Mouse (Mus musculus): Measurements from ENCODE around the gene Ufsp2. TPM values are rescaled to one million over a fixed set of nuclear protein-coding genes. Genes with fewer than 3 reads are reported as not detected.

The Ufsp2 gene
- total RNA-seq, 2 experiments from 2014 or later: 48.8 to 49.1 TPM

GRCm38 (mm10) chr8:46022203-46022602 lies 46.9 kb downstream of the Ufsp2 start:
- no peak for DNase-seq

- no peak for DNase-seq
These were observed 47.4 kb downstream of the Ufsp2 start for GRCm38 (mm10) chr8:46022758-46023157.

DNA sequence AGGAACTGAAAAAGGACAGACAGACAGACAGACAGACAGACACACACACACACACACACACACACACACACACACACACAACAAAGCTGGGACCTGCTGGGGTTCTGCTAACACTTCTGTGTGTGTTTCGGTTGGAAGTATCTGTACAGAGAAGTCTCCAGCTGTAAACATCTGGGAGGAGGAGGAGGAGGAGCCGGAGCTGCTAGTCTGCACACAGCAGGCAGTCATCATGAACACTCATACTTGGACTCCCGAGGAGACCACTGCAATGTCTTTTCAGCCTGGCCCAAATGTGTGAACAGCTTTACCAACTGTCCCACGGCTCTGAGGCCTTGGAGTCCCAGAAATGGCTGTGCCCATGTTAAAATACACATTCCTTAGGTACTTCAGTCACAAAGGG lies 49.1 kb downstream of the Ufsp2 start:
- no peak for DNase-seq

DNA sequence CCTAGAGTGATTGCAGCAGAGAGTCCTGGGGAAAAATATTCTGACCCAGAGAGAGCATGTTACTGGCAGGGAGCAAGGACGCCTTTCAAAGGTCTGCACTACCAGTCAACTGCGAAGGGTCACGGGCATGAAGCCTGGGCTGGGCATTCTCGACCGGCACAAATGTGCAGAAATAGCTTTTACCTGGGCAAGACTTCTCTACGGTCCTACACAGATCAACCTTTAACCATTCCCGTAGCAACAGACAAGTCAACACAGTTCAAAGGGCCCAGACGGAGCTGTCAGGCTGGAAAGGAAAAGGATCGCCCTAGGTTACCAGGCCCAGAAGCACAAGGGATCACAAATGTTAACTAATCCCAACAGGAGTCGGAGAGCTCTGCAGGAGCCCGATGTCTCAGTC lies 60.9 kb downstream of the Ufsp2 start:
- DNase-seq: no peak

DNA sequence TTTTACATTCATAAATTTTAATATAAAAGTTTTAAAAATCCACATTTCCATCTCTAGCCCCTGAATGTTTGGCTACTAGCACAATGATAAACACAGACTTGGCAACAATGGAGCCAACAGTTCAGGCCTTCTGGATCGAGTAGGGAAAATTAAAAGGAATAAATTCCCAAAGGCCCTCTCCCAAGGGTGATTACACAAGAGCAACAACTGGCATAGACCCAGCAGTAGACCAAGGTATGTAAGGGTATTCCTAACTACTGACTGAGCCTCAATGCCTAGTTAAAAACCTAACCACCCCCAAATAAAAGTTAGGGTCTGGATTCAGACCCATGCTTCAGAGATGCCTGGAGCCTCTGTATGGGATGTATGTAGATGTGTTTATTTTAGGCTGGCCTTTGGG lies 64.3 kb downstream of the Ufsp2 start:
- no peak for DNase-seq

DNA sequence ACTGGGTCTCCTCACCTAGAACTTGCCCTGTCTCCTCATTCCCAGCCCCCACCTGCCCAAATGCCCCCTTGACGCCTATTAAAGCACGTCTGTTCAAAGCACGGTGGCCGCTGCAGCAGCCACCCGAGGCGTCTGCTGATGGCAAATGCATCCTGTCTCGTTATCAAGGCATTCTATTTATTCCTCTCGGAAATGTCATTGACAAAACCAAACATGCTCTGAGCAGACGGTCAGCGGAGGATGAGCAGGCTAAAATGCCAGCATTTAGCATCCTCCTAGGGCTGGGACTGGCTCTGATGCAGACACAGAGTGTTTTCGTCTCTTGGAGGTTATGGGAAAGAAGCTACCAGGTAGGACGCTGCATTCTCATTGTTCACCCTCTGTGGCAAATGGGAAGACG lies 64.9 kb downstream of the Ufsp2 start:
- DNase-seq: peak; percentile 24 to 26

Other genes with a start within 250 kb of the Ufsp2 start
- gene Pdlim3, start 90.1 kb upstream of the Ufsp2 start, total RNA-seq (2021): 1 to 10 TPM; 1.1 to 1.4 TPM
- gene Ccdc110, start 40.9 kb upstream of the Ufsp2 start, total RNA-seq (2021): under 1 TPM; 0.56 to 0.92 TPM
- 1 to 10 TPM; 2.6 to 3.8 TPM for gene 1700029J07Rik, start 276 bp upstream of the Ufsp2 start, total RNA-seq (2021)
- under 1 TPM; 0.42 to 0.53 TPM for gene Lrp2bp, start 23.8 kb downstream of the Ufsp2 start, total RNA-seq (2021)
- gene Ankrd37, start 30.2 kb downstream of the Ufsp2 start, total RNA-seq (2021): 1 to 10 TPM; 6.6 to 7.2 TPM
- 10 to 100 TPM; 23.8 to 24.6 TPM for gene Cfap97, start 176.2 kb downstream of the Ufsp2 start, total RNA-seq (2021)
- 10 to 100 TPM; 44.4 to 45.6 TPM for gene Snx25, start 176.6 kb downstream of the Ufsp2 start, total RNA-seq (2021)
- 100 to 1,000 TPM; 537 to 580 TPM for gene Slc25a4, start 235.8 kb downstream of the Ufsp2 start, total RNA-seq (2021)